Mouse (Mus musculus) embryo, embryonic 10 days (tissue): ENCODE measurements around the gene Vmn2r66.

Source experiments
- DNase-seq: peaks from one replicate; pipeline ENCODE4 v3.0.0-alpha.2; 2015; ENCODE audit warnings: low spot score

Vmn2r66 gene

GRCm38 (mm10) chr7:85012168-85012567 lies at the start of gene Vmn2r66:
TSS of gene Vmn2r66 (minus strand) at chr7:85012268.
- DNase-seq = no peak

- no peak for DNase-seq
These were observed 15.4 kb downstream of the Vmn2r66 start for GRCm38 (mm10) chr7:84996694-84997093.

GRCm38 (mm10) chr7:84964015-84964414 lies 48.1 kb downstream of the Vmn2r66 start, which contains the start of gene Vmn2r65:
TSS of gene Vmn2r65 (minus strand) at chr7:84964115.
- DNase-seq = no peak
